Mouse (Mus musculus): ENCODE results near the gene Ndufaf5. TPM values are rescaled to one million over a fixed set of nuclear protein-coding genes. Genes with fewer than 3 reads are reported as not detected.
"Not testable (repeated sequence)": the region's sequence is repeated elsewhere in the genome, so short reads cannot be mapped to it uniquely, and the experiment has no call there.

Gene Ndufaf5
- 5.0 and 5.4 TPM in 2 replicates for polyA plus RNA-seq (2012; rRNA removed)

GRCm38 (mm10) chr2:140170127-140170802 lies at the start of gene Ndufaf5, which contains the start of gene Esf1:
Ndufaf5 (plus strand) TSS chr2:140170649.
Esf1 (minus strand) TSS chr2:140170564.
- peak; percentile 91 for DNase-seq (ENCODE audit: low read depth, low spot score)
- WGBS = under 1% methylated on average over 43 of the region's 43 CpGs

- DNase-seq (ENCODE audit: low read depth, low spot score) = no peak
- WGBS = 92% methylated on average over 2 of the region's 2 CpGs
Observed at GRCm38 (mm10) chr2:140125516-140125915, 44.9 kb upstream of the Ndufaf5 start.

GRCm38 (mm10) chr2:140151743-140152142 lies 18.7 kb upstream of the Ndufaf5 start, which contains the start of gene Gm17374:
Gm17374 (plus strand) TSS chr2:140152043.
- DNase-seq (ENCODE audit: low read depth, low spot score) = not testable (repeated sequence)
- 90% methylated on average over 4 of the region's 4 CpGs for WGBS

GRCm38 (mm10) chr2:140159186-140159730 lies 11.2 kb upstream of the Ndufaf5 start:
- peak; percentile 13 for DNase-seq (ENCODE audit: low read depth, low spot score)
- 77% methylated on average over 3 of the region's 3 CpGs for WGBS

- 92% methylated on average over 5 of the region's 5 CpGs for WGBS
- DNase-seq (ENCODE audit: low read depth, low spot score) = no peak
Observed at GRCm38 (mm10) chr2:140163351-140163854, 7.0 kb upstream of the Ndufaf5 start.

GRCm38 (mm10) chr2:140169057-140169456 lies 1.4 kb upstream of the Ndufaf5 start:
- no peak for DNase-seq (ENCODE audit: low read depth, low spot score)
- 58% methylated on average over 1 of the region's 1 CpGs for WGBS

- 4% methylated on average over 28 of the region's 28 CpGs for WGBS
- DNase-seq (ENCODE audit: low read depth, low spot score) = peak; percentile 16
Observed at GRCm38 (mm10) chr2:140170803-140171553, 529 bp downstream of the Ndufaf5 start.

GRCm38 (mm10) chr2:140185685-140186210 lies 15.3 kb downstream of the Ndufaf5 start:
- 93% methylated on average over 3 of the region's 3 CpGs for WGBS
- DNase-seq (ENCODE audit: low read depth, low spot score) = not testable (repeated sequence)

- DNase-seq (ENCODE audit: low read depth, low spot score) = no peak
- WGBS = 71% methylated on average over 2 of the region's 2 CpGs
Observed at GRCm38 (mm10) chr2:140200713-140201112, 30.3 kb downstream of the Ndufaf5 start.

- DNase-seq (ENCODE audit: low read depth, low spot score) = no peak
- 83% methylated on average over 5 of the region's 5 CpGs for WGBS
Observed at GRCm38 (mm10) chr2:140202573-140202972, 32.1 kb downstream of the Ndufaf5 start.

- no peak for DNase-seq (ENCODE audit: low read depth, low spot score)
- 96% methylated on average over 7 of the region's 7 CpGs for WGBS
Observed at GRCm38 (mm10) chr2:140203756-140204155, 33.3 kb downstream of the Ndufaf5 start.

- no peak for DNase-seq (ENCODE audit: low read depth, low spot score)
- WGBS = 87% methylated on average over 4 of the region's 4 CpGs
Observed at GRCm38 (mm10) chr2:140214519-140215027, 44.1 kb downstream of the Ndufaf5 start.

- DNase-seq (ENCODE audit: low read depth, low spot score) = no peak
- WGBS = 20% methylated on average over 2 of the region's 2 CpGs
Observed at GRCm38 (mm10) chr2:140215415-140215814, 45.0 kb downstream of the Ndufaf5 start.

- no peak for DNase-seq (ENCODE audit: low read depth, low spot score)
- 27% methylated on average over 1 of the region's 1 CpGs for WGBS
Observed at GRCm38 (mm10) chr2:140215965-140216364, 45.5 kb downstream of the Ndufaf5 start.

- WGBS = 72% methylated on average over 8 of the region's 8 CpGs
- no peak for DNase-seq (ENCODE audit: low read depth, low spot score)
Observed at GRCm38 (mm10) chr2:140220325-140220724, 49.9 kb downstream of the Ndufaf5 start.

GRCm38 (mm10) chr2:140230295-140230694 lies 59.8 kb downstream of the Ndufaf5 start:
- 45% methylated on average over 1 of the region's 1 CpGs for WGBS
- DNase-seq (ENCODE audit: low read depth, low spot score) = no peak

- WGBS = 60% methylated on average over 6 of the region's 6 CpGs
- no peak for DNase-seq (ENCODE audit: low read depth, low spot score)
Observed at GRCm38 (mm10) chr2:140237245-140237644, 66.8 kb downstream of the Ndufaf5 start.

GRCm38 (mm10) chr2:140242398-140242797 lies 71.9 kb downstream of the Ndufaf5 start:
- WGBS = 83% methylated on average over 5 of the region's 5 CpGs
- no peak for DNase-seq (ENCODE audit: low read depth, low spot score)

- 93% methylated on average over 5 of the region's 5 CpGs for WGBS
- DNase-seq (ENCODE audit: low read depth, low spot score) = no peak
Observed at GRCm38 (mm10) chr2:140243105-140243504, 72.7 kb downstream of the Ndufaf5 start.
